29 mouse cellular contexts compared by ENCODE assay signal in the genomic region with DNA sequence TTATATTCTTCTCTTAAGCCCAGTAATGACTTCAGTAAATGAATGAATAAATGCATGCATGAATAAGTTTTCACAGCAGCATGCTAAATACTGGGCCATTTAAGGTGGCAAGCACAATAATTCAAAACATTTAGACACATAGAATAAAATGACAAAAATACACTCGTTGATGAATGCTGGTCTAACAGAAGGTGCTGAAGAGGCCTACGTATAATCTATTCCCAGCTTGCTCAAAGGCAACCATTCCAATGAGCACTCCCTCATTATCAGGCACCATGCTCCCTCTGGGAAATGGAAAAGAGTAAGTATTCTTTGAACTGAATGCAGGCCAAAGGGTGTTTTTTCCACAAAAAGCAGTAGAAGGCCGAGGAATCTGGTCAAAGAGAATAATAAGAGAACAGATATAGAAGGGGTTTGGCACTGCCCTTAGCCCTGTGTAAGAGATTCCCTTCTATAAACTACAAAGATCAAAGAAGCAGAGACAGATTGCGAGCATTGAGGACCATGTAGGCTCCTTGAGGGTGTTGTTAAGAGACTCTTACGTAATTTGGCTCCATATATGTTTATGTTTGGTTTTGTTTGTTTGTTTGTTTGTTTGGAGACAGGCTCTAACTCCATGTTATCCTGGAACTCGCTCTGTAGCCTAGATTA.
A peak's percentile ranks its signal among the peaks of the same experiment; 100 is the strongest.
DNase-seq lines count a peak whose midpoint lies in the region; ATAC-seq and TF ChIP-seq lines count a peak whose summit lies in the region.
"Had no signal": no experiment of that assay in that cellular context is flagged by ENCODE, and none has a peak within 500 bp of the region (broad histone marks: within the 10 kb centered on the region; RNA-seq: fewer than 3 reads in every experiment).

No protein-coding gene starts in this region.

- TF ChIP-seq CTCF in cerebellum, adult 2 months (IDR thresholded peaks at IDR 0.05; ENCODE audit: borderline replicate concordance, insufficient read depth, low read depth, low read length), result no peak

- no peak for DNase-seq in forebrain, embryonic 11.5 days (ENCODE audit: low spot score)
- DNase-seq in forebrain, embryonic 10.5 days (ENCODE audit: extremely low spot score, low spot score), result no peak
- DNase-seq in right cerebral cortex, postnatal 36 days (ENCODE audit: low spot score in 2 of 2), result no peak
- no peak for DNase-seq in cerebellum, adult 2 months
- DNase-seq: adrenal gland, adult 8-10 months; cerebellum, adult 9-10 months; cerebellum, postnatal 36 days; gastrocnemius, postnatal 14 days; kidney, adult 9 months; kidney, postnatal 10 days; liver, postnatal 0 days; lung, postnatal 4 days; retina, postnatal 1 day; right cerebral cortex, postnatal 25 days; spleen, adult 18-20 months; thymus, postnatal 14 days had no signal

- H3K9ac ChIP-seq in forebrain, embryonic 11.5 days (ENCODE audit: low read length), result no peak overlapping the region
- H3K9ac ChIP-seq in midbrain, embryonic 12.5 days (replicated peaks), result no peak overlapping the region
- no peak overlapping the region for H3K9ac ChIP-seq in midbrain, embryonic 16.5 days (ENCODE audit: low read depth, low read length)
- no peak overlapping the region for H3K9ac ChIP-seq in forebrain, embryonic 16.5 days (replicated peaks; ENCODE audit: low read depth, low read length)
- H3K9ac ChIP-seq: embryonic facial prominence, embryonic 12.5 days; heart, embryonic 15.5 days; intestine, embryonic 15.5 days; limb, embryonic 13.5 days; liver, embryonic 12.5 days; liver, postnatal 0 days; neural tube, embryonic 15.5 days had no signal

- no peak overlapping the region for H3K4me2 ChIP-seq in forebrain, embryonic 11.5 days (ENCODE audit: low read depth, low read length, severe bottlenecking)
- H3K4me2 ChIP-seq in midbrain, embryonic 12.5 days (replicated peaks), result no peak overlapping the region
- no peak overlapping the region for H3K4me2 ChIP-seq in midbrain, embryonic 16.5 days (ENCODE audit: low read length)
- no peak overlapping the region for H3K4me2 ChIP-seq in forebrain, embryonic 16.5 days (ENCODE audit: low read length)
- H3K4me2 ChIP-seq: embryonic facial prominence, embryonic 12.5 days; heart, embryonic 15.5 days; intestine, embryonic 15.5 days; limb, embryonic 13.5 days; liver, embryonic 12.5 days; neural tube, embryonic 15.5 days had no signal

- 0 out of 2 replicates have a peak, but pooled peaks cover 2% of the 10 kb centered on the region for H3K4me1 ChIP-seq in forebrain, embryonic 11.5 days (replicated peaks; ENCODE audit: control insufficient read depth, insufficient read depth, low read length)
- peaks cover 14% of the 10 kb centered on the region for H3K4me1 ChIP-seq in forebrain, embryonic 10.5 days
- peaks cover 6% of the 10 kb centered on the region; the same call in 1 of the 2 replicates for H3K4me1 ChIP-seq in midbrain, embryonic 12.5 days
- 0 out of 2 replicates have a peak, but pooled peaks cover 2% of the 10 kb centered on the region for H3K4me1 ChIP-seq in midbrain, embryonic 16.5 days (ENCODE audit: control insufficient read depth, insufficient read depth, low read length)
- H3K4me1 ChIP-seq in forebrain, embryonic 16.5 days (replicated peaks; ENCODE audit: control insufficient read depth, insufficient read depth, low read length), result peaks cover 6% of the 10 kb centered on the region; the same call in 1 of the 2 replicates
- H3K4me1 ChIP-seq in cerebellum, adult 2 months (ENCODE audit: control insufficient read depth, insufficient read depth, low read length), result no peaks in the 10 kb centered on the region
- H3K4me1 ChIP-seq: embryonic facial prominence, embryonic 12.5 days; intestine, embryonic 15.5 days; liver, embryonic 12.5 days; neural tube, embryonic 15.5 days had no signal

- no peak overlapping the region for H3K27ac ChIP-seq in forebrain, embryonic 11.5 days (ENCODE audit: low read depth, low read length)
- no peak overlapping the region for H3K27ac ChIP-seq in forebrain, embryonic 10.5 days
- no peak overlapping the region for H3K27ac ChIP-seq in midbrain, embryonic 12.5 days (replicated peaks)
- no peak overlapping the region for H3K27ac ChIP-seq in midbrain, embryonic 16.5 days (ENCODE audit: low read length)
- H3K27ac ChIP-seq in forebrain, embryonic 16.5 days (ENCODE audit: low read length), result no peak overlapping the region
- no peak overlapping the region for H3K27ac ChIP-seq in cerebellum, adult 2 months (ENCODE audit: insufficient read depth, low read length)
- H3K27ac ChIP-seq: embryonic facial prominence, embryonic 12.5 days; heart, embryonic 15.5 days; hindbrain, postnatal 0 days; intestine, embryonic 15.5 days; left cerebral cortex, adult 2 months; limb, embryonic 13.5 days; liver, embryonic 12.5 days; neural tube, embryonic 15.5 days had no signal

- H3K9me3 ChIP-seq in forebrain, embryonic 11.5 days (ENCODE audit: control insufficient read depth, low read length), result no peaks in the 10 kb centered on the region
- H3K9me3 ChIP-seq in forebrain, embryonic 10.5 days, result no peaks in the 10 kb centered on the region
- H3K9me3 ChIP-seq in midbrain, embryonic 12.5 days, result no peaks in the 10 kb centered on the region
- H3K9me3 ChIP-seq in midbrain, embryonic 16.5 days (replicated peaks; ENCODE audit: control insufficient read depth, low read length, poor library complexity, severe bottlenecking), result no peaks in the 10 kb centered on the region
- no peaks in the 10 kb centered on the region for H3K9me3 ChIP-seq in forebrain, embryonic 16.5 days (ENCODE audit: control insufficient read depth, low read length)
- H3K9me3 ChIP-seq: embryonic facial prominence, embryonic 12.5 days; heart, embryonic 15.5 days; intestine, embryonic 15.5 days; limb, embryonic 13.5 days; liver, embryonic 12.5 days; megakaryocyte, embryonic 14.5 days; neural tube, embryonic 15.5 days had no signal

- no peaks in the 10 kb centered on the region for H3K27me3 ChIP-seq in forebrain, embryonic 11.5 days (ENCODE audit: control insufficient read depth, insufficient read depth, low read length)
- no peaks in the 10 kb centered on the region for H3K27me3 ChIP-seq in forebrain, embryonic 10.5 days (ENCODE audit: poor library complexity, severe bottlenecking)
- no peaks in the 10 kb centered on the region for H3K27me3 ChIP-seq in midbrain, embryonic 12.5 days
- H3K27me3 ChIP-seq in midbrain, embryonic 16.5 days (ENCODE audit: control insufficient read depth, insufficient read depth, low read depth, low read length), result no peaks in the 10 kb centered on the region
- H3K27me3 ChIP-seq in forebrain, embryonic 16.5 days (replicated peaks; ENCODE audit: control insufficient read depth, insufficient read depth, low read length), result no peaks in the 10 kb centered on the region
- no peaks in the 10 kb centered on the region for H3K27me3 ChIP-seq in cerebellum, adult 2 months (ENCODE audit: control insufficient read depth, insufficient read depth, low read length)
- H3K27me3 ChIP-seq: CH12.LX; embryonic facial prominence, embryonic 12.5 days; heart, embryonic 15.5 days; intestine, embryonic 15.5 days; limb, embryonic 13.5 days; liver, embryonic 12.5 days; neural tube, embryonic 15.5 days had no signal

- 41% methylated on average over 6 of the region's 6 CpGs for WGBS in forebrain, embryonic 11.5 days
- 70% methylated on average over 6 of the region's 6 CpGs for WGBS in forebrain, embryonic 10.5 days
- 65% methylated on average over 6 of the region's 6 CpGs for WGBS in midbrain, embryonic 12.5 days
- WGBS in midbrain, embryonic 16.5 days, result 42% methylated on average over 6 of the region's 6 CpGs
- 29% methylated on average over 6 of the region's 6 CpGs for WGBS in forebrain, embryonic 16.5 days
- 88% methylated on average over 6 of the region's 6 CpGs for WGBS in cerebellum, adult 2 months

- H3K36me3 ChIP-seq in forebrain, embryonic 11.5 days (ENCODE audit: control insufficient read depth, insufficient read depth, low read length), result no peaks in the 10 kb centered on the region
- no peaks in the 10 kb centered on the region for H3K36me3 ChIP-seq in forebrain, embryonic 10.5 days (replicated peaks)
- no peaks in the 10 kb centered on the region for H3K36me3 ChIP-seq in midbrain, embryonic 12.5 days
- H3K36me3 ChIP-seq in midbrain, embryonic 16.5 days (ENCODE audit: control insufficient read depth, insufficient read depth, low read length), result no peaks in the 10 kb centered on the region
- H3K36me3 ChIP-seq in forebrain, embryonic 16.5 days (ENCODE audit: control insufficient read depth, insufficient read depth), result no peaks in the 10 kb centered on the region
- H3K36me3 ChIP-seq: embryonic facial prominence, embryonic 12.5 days; heart, embryonic 15.5 days; intestine, embryonic 15.5 days; limb, embryonic 13.5 days; liver, embryonic 12.5 days; neural tube, embryonic 15.5 days had no signal

- peak; percentile 60 for ATAC-seq in forebrain, embryonic 11.5 days (replicated peaks; ENCODE audit: low FRiP score)
- 0 out of 2 replicates have a peak, but pooled peaks have one; percentile 34 for ATAC-seq in midbrain, embryonic 12.5 days (ENCODE audit: low FRiP score, low read depth)
- ATAC-seq in midbrain, embryonic 16.5 days, result no peak
- peak; percentile 86 for ATAC-seq in forebrain, embryonic 16.5 days
- ATAC-seq: hindbrain, postnatal 0 days; intestine, embryonic 15.5 days; liver, embryonic 12.5 days; liver, postnatal 0 days had no signal

- TF ChIP-seq POLR2A in cerebellum, adult 2 months (IDR thresholded peaks at IDR 0.05; ENCODE audit: borderline replicate concordance, insufficient read depth, low read length), result no peak

- H3K4me3 ChIP-seq in forebrain, embryonic 11.5 days (ENCODE audit: low read depth, low read length), result no peak overlapping the region
- no peak overlapping the region for H3K4me3 ChIP-seq in forebrain, embryonic 10.5 days
- H3K4me3 ChIP-seq in midbrain, embryonic 12.5 days, result no peak overlapping the region
- no peak overlapping the region for H3K4me3 ChIP-seq in midbrain, embryonic 16.5 days (ENCODE audit: low read depth, low read length)
- H3K4me3 ChIP-seq in forebrain, embryonic 16.5 days (replicated peaks; ENCODE audit: low read length), result no peak overlapping the region
- no peak overlapping the region for H3K4me3 ChIP-seq in cerebellum, adult 2 months (replicated peaks; ENCODE audit: insufficient read depth, low read depth, low read length)
- H3K4me3 ChIP-seq: embryonic facial prominence, embryonic 12.5 days; heart, embryonic 15.5 days; intestine, embryonic 15.5 days; left cerebral cortex, adult 2 months; limb, embryonic 13.5 days; liver, embryonic 12.5 days; megakaryocyte, embryonic 14.5 days; neural tube, embryonic 15.5 days had no signal
